Mouse (Mus musculus): ENCODE data around the gene Adprh.
"Not testable (repeated sequence)": the region's sequence is repeated elsewhere in the genome, so short reads cannot be mapped to it uniquely, and the experiment has no call there.

Gene Adprh

GRCm38 (mm10) chr16:38452442-38453202, at the start of gene Adprh:
Gene Adprh (minus strand): TSS chr16:38452703.
- DNase-seq = peak; percentile 96 to 98

DNA sequence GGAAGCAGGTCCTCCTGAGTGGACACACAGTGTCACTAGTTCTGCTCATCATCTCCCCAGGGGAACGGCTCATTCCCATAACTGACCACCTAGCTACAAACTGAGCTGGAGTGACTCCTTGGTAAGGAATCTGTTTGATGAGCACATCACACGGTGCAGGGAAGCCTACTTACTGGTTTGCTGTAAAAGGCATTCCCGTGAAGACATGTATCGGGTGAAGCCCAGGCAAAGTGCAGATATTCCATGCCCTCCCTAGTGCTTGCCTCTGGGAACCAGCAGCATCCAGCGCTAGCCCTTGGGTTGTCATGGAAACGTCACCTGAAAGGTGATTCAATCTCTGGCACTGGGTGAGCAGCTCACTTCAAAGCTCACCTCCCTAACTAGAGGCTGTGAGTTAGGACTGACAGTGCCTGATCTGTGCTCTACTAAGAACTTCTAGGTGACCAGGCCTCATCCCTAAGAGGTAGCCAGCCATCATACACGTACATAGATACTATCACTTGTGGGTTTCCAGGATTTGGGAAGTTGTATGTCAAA, 44.2 kb upstream of the Adprh start:
- DNase-seq = no peak

DNA sequence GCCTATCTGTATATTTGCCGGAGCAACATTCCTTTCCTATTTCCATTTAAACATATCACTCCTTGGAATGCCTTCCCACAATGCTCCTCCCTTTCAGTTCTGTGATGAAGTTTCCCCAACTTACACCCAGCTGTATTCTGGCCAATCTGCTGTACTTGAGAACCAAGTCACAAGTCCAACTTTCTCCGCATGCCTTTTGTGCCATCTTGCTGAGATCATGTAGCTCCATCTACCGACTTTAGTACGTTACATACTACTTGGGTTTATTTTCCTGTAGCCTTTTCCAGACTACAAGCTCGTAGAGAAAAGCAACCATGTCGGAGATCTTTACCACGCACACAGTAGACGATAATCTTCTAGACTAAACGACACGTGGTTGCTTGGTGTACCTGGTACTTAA, 41.4 kb upstream of the Adprh start:
- no peak for DNase-seq

DNA sequence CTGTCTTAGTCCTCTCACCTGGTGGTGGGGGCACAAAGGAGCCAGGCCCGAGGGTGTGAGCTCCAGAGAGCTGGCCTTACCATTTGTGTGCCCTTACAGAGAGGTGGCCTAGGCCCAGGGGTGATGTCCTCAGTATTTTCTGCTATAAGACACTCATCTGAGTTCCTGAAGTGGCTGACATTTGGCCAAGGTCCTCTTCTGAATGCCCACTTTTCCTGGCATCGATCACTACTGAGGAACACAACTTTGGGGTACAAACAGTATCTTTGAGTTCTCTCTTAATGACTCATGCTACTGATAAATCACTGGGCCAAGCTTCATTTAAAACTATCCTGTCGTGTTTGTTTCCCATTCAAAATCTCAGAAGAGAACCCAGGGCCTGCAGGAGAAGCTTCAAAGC, 40.0 kb upstream of the Adprh start:
- no peak for DNase-seq

GRCm38 (mm10) chr16:38483582-38484309, 31.2 kb upstream of the Adprh start:
- peak; percentile 36 to 37 for DNase-seq

GRCm38 (mm10) chr16:38482780-38483562, 30.5 kb upstream of the Adprh start:
- DNase-seq = peak; percentile 26 to 43

- DNase-seq = no peak
Measured at GRCm38 (mm10) chr16:38481327-38481726, 28.8 kb upstream of the Adprh start.

GRCm38 (mm10) chr16:38478296-38478695, 25.8 kb upstream of the Adprh start:
- no peak for DNase-seq

DNA sequence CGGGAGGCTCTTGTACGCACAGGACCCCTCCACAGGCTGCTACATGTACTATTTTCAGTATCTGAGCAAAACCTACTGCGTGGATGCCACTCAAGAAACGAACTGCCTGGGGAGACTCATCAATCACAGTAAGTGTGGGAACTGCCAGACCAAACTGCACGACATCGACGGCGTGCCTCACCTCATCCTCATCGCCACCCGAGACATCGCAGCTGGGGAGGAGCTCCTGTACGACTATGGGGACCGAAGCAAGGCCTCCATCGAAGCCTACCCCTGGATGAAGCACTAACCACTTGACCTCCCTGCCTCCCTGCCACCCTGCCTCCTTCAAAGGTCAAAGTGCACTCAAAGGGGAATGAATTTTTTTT, 24.7 kb upstream of the Adprh start:
- not testable (repeated sequence) for DNase-seq

DNA sequence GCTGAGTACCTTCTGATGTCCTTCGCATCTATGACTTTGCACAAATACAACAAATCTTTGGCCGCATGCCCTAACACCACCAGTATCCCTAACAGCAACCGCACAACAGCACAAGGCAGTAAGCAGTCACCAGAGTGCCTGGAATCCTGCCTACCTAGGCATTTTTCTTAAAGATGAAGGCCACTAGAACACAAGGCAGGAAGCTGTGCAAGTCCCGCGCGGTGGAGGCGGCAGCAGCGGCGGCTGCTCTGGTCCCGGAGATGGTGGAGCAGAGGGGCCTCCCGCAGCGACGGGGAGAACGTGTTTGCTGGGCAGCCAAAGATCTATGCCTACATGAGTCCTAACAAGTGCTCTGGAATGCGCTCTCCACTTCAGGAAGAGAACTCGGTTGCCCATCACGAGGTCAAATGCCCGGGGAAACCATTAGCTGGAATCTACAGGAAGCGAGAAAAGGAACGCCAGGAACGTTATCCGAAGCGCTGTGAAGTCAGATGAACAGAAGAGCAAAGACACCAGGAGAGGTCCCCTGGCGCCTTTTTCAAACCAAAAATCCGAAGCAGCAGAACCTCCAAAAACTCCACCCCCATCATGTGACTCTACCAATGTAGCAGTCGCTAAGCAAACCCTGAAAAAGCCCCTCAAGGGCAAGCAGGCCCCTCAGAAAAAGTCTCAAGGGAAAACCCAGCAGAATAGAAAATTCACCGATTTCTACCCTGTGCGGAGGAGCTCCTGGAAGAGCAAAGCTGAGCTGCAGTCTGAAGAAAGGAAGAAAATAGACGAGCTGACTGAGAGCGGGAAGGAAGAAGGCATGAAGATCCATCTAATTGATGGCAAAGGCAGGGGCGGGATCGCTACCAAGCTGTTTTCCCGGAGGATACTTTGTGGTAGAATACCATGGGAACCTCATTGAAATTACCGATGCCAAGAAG, 24.1 kb upstream of the Adprh start:
- peak; percentile 50 to 54 for DNase-seq

DNA sequence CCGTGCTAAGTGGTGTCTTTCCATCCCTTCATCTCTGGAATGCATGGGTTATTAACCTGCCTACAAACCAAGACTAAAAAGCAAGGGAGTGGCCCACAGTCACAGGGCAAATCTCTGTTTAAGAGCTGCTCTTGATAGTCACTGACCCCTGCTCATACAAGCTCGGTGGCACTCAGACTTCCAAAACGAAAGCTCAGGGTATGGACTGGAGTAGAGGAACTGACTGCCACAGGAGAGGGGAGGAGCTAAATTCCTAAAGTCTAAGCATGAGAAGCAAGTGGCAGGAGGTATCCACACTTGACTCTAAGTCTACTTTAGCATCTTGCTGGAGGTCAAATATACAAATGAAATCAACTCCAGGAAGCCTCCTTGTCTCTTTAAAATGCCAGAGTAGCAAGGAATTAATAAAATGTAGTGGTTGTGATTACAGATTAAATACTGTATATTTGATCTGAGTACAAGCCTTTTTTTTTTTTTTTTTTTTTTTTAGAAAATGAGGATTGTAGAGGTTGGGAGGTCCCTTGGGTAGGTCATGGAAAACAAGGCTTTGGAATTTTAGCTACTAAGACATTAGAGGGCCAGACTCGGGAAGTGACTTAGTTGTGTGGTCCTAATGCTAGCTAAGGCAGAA, 23.3 kb upstream of the Adprh start:
- no peak for DNase-seq

- no peak for DNase-seq
Measured at GRCm38 (mm10) chr16:38474677-38475286, 22.3 kb upstream of the Adprh start.

DNA sequence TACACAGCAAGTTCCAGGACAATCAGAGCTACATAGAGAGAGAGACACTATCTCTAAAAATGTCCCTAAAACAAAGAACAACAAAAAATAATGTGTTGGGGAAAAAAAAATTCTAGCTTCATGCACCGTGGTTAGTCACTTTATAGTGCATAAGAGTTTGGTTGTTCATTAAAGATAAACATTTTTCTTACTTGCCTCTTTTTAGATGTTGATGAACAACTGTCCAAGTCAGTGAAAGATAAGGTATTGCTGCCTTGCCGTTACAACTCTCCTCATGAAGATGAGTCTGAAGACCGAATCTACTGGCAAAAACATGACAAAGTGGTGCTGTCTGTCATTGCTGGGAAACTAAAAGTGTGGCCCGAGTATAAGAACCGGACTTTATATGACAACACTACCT, 21.2 kb upstream of the Adprh start:
- DNase-seq = no peak

DNA sequence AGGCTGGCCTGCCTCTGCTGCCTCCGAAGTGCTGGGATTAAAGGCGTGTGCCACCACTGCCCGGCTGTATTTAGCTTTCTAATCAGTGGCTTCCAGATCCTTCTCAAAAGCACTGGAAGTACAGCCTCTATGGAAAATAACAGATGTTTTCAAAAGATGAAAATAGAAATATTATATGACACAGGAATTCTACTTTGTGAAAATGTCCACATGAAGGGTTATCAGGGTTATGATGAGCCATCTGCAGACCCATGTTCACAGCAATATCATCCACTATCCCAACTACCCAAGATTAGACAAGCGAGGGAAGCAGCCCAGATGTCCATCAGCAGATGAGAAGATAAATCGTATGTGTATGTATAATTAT, 20.0 kb upstream of the Adprh start:
- no peak for DNase-seq

DNA sequence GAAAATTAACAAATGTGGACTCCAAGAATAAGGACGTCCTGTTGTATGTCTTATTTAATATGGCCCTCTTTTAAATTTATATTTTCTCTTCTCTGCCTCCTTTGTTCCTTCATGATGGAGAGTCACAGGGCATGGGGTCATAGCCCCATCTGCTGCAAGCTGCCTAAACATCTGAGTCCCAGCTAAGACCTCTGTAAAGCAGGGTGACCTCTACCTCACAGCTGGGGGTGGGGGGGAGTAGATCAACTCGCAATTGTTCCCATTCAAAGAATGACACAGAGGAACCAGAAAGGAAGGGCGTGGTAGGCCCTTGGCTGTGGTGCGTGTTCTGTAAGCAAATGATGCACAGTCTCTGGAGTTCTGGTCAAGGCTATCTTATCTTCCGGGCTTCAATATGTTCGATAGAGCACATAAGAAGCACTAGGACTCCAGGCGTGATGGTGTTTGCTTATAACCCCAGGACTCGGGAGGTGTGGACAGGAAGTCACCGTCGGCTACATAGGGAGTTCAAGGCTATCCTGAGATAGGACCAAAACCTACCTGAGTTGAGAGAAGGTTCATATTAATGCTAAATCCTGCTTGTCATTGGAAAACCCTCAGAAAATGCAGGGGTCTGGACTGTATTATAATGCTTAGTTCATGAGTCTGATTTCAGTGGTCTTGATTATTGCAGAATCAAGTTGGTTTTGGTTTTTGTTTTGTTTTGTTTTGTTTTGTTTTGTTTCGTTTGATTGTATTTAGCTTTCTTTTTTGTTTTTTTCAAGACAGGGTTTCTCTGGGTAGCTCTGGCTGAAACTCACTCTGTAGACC, 19.4 kb upstream of the Adprh start:
- no peak for DNase-seq

DNA sequence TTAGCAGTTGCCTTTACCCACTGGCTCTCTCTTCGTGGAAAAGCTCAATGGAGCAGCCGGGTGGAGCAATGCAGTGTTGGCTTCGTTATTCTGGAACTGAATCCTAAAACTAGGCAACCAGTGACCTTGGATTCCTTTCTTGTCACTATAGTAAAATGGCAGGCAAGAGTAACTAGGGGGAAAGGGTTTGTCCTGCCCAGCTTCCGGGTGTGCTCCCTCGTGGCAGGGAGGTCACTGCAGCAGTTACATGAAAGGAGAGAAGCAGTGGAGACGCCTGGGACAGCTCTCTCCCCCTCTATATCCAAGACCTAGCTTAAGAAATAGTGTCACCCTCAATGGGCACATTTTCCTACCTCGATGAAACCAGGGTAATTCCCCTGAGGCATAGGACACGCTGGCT, 16.9 kb upstream of the Adprh start:
- no peak for DNase-seq

GRCm38 (mm10) chr16:38468706-38469018, 16.2 kb upstream of the Adprh start:
- no peak for DNase-seq

DNA sequence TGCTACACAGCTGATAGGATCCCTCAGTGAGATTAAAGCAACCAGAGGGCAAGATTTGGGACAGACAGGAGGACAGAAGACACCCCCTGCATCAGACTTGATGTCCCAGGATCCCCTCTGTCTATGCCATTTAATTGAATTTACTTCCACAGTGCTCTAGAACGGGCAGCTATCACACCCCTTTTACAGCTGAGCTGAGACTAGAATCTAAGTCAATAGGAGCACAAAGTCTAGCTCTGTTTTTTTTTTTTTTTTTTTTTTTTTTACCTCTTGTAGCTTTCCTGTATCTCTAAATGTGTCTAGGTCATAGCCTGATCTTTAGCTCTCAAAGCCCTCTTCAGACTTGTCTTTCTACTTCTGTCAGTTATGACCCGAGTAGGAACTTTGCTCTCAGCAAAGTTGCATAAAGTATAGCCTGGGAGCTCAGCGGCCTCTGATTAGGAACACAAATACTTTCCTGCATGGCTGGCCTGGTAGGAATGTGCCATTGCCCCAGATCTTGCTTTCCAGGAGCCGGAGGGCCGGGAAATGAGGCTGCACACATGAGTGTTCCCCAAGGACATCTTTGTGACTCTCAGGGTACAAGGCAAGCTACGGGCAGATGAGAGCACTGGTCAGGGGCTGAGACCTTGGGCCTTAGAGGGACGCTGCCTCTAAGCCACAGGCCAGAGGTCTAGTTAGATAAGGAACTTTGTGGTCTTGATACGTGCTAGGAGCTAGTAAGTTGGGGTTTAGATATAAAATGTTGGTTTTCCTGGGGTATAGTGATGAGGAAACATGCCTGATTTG, 15.6 kb upstream of the Adprh start:
- DNase-seq = no peak

- DNase-seq = no peak
Measured at GRCm38 (mm10) chr16:38467091-38467916, 14.8 kb upstream of the Adprh start.
